Mouse (Mus musculus) common myeloid progenitor, adult 5-6 weeks (primary cell): ENCODE measurements at regions not wholly inside any gene's neighbourhood (a gene's known extent, or its start where the extent isn't known, plus 50 kb on each side); places are given as distances from the start of the nearest gene placed in this dataset.
A peak's percentile ranks its signal among the peaks of the same experiment; 100 is the strongest.

ENCODE experiments used
- ATAC-seq: replicated peaks from 2 replicates; pipeline ENCODE4 v1.8.0; 2016; ENCODE audit warnings: low read depth, mild to moderate bottlenecking, moderate TSS enrichment, inconsistent platforms; ENCODE audit not compliant: poor library complexity, severe bottlenecking

GRCm38 (mm10) chr2:136449265-136449664 is 52.4 kb upstream of the Ankef1 start:
- 0 out of 2 replicates have a peak, but pooled peaks have one; percentile 56 for ATAC-seq
